Mouse (Mus musculus): ENCODE measurements around the gene Gm28490.
"Not testable (repeated sequence)": the region's sequence is repeated elsewhere in the genome, so short reads cannot be mapped to it uniquely, and the experiment has no call there.

Gm28490 gene

GRCm38 (mm10) chrY:31634656-31635055 is at the start of gene Gm28490:
TSS of gene Gm28490 (minus strand) at chrY:31634756.
- DNase-seq (ENCODE audit: low read depth, low spot score): not testable (repeated sequence)
